Mouse (Mus musculus) megakaryocyte-erythroid progenitor cell, adult 5-6 weeks (primary cell): ENCODE measurements at regions not wholly inside any gene's neighbourhood (a gene's known extent, or its start where the extent isn't known, plus 50 kb on each side); places are given as distances from the start of the nearest gene placed in this dataset.

Experiments used
- ATAC-seq: replicated peaks from 2 replicates; pipeline ENCODE4 v1.8.0; 2016; ENCODE audit warnings: mild to moderate bottlenecking, inconsistent platforms; ENCODE audit not compliant: severe bottlenecking, poor library complexity, low FRiP score, low TSS enrichment

DNA sequence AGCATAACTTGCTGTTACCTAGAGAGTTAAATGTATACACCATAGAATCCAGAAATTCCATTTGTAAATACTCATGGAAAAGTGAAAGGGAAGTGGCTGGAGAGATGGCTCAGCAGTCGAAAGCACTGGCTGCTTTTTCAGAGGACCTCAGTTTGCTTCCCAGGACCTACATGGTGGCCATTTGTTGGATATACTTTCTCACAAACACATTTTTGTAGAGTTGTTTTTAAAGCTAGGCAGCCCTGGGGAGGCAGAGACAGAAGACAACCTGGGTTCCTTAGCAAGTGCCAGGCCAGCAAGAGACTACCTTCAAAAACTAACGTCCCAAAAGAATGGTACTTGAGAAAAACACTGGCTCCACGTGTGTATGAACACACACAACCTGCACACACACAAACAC lies 124.0 kb upstream of the Gm15217 start:
- ATAC-seq: no peak

DNA sequence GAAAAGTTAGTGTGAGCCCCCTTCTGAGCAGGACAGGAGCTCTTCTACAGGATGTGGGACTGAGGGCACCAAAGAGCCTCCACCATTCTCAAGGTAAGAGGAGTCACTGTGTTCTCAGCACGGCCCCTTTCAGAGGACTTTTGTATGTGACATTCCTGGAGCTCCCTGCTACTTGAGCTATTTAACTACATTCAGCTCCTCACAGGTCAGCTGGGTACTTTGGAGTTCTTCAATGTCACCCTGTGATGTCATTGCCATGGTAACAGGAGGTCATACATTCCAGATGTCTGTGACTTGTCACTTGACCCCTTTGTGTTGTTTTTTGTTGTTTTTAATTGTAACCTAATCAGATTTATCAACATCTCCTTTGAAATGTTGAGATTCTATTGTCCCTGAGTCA lies 122.9 kb upstream of the Gm15217 start:
- ATAC-seq: no peak

DNA sequence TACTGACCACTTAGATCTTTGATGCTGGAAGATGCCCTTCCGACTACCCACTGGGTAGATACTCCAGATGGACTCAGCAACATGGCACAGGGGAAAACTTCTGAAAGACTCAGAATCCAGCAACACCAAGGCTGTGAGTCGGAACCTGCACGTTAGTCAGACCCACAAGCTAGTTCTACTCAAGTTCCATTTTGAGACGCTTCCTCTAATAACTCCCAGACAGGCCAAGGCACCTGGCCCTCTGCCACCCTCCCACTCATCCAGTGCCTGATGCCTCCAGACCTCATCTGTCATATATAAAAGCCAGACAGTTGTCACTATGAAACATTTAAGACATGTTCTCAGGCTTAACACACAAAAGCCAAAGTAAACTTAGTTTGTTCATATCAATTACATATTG lies 121.9 kb upstream of the Gm15217 start:
- ATAC-seq: no peak

GRCm38 (mm10) chr14:46258551-46258950 lies 120.7 kb upstream of the Gm15217 start:
- ATAC-seq: no peak

- no peak for ATAC-seq
Measured at GRCm38 (mm10) chr14:46260291-46260980, 118.8 kb upstream of the Gm15217 start.

DNA sequence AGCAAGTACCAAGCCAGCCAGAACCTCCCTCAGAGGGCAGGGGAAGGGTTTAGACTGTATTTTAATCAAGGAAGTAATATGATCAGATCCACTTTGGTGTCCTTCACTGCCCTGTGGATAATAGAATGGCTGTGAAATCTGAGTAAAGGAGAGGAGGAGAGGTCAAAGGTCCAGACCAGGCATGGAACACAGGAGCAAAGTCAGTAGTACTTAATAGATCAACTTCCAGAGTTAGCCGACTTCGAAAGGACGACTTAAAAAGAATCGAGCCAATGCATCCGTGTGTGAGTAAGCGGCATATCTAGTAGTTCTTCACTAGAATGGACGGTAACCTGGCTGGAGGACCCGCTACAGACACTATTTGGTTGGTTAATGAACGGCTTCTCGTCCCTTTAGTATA lies 103.8 kb upstream of the Gm15217 start:
- no peak for ATAC-seq

DNA sequence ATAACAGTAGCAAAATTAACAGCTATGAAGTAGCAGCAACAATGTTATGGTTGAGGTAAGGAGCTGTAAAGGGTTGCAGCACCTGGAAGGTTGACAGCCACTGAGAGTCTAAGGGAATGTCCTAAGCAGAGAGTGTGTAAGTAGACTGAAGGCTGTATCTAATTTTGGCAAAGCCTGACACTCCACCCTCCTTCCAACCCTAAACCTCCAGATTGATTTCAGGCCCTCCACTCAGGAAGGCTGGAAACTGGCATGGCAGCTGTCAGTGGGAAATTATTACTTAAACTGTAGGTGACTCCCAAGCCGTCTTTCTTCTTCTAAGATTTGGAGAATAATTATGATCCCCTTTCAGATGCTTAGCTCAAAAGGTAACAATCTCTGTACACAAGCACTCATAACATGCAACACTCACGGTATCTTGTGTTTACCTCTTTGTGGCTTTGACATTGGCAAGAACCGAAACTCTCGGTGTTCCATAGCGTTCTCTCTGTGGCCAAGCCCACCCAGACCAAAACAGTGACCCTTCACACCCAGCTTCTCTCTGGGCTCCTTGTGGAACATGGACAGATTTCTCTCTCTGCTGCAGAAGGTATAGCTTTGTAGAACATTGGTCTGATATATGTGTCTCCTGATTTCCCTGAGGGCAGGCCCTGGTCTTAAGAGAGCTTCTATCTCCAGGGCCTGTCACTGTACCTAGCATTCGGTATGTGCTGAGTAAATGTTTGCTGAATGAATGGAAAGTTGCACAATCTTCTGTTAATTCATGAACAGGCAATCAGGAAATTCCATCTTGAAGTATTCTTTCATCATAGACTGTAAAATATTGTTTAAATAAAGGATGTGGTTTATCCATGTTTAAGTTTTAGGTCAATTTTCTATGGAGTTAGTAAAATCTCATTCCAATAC lies 102.0 kb upstream of the Gm15217 start:
- ATAC-seq: no peak

GRCm38 (mm10) chr14:46277832-46278611 lies 101.2 kb upstream of the Gm15217 start:
- no peak for ATAC-seq

- ATAC-seq: no peak
Measured at GRCm38 (mm10) chr14:46292398-46292797, 86.8 kb upstream of the Gm15217 start.

DNA sequence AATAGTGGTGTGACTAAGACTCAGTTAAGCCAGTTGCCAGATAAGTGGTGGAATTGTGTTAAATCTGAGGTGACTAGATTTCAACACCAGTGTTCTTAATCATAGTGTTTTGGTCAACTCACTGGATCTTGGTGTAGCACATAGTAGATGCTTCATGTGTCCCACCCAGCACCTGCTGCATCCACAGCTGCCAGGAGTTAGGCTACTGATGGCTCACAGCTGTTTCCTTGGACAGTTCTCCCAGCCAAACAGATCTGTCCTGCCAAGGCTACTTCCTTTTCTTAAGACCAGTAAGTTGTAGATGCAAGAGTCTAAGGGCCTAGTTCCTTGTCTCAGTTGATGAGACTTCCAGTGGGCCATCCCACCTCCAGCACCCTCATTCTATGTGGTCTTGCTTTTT lies 82.9 kb upstream of the Gm15217 start:
- ATAC-seq: no peak

- ATAC-seq: no peak
Measured at GRCm38 (mm10) chr14:46300546-46300945, 78.7 kb upstream of the Gm15217 start.

DNA sequence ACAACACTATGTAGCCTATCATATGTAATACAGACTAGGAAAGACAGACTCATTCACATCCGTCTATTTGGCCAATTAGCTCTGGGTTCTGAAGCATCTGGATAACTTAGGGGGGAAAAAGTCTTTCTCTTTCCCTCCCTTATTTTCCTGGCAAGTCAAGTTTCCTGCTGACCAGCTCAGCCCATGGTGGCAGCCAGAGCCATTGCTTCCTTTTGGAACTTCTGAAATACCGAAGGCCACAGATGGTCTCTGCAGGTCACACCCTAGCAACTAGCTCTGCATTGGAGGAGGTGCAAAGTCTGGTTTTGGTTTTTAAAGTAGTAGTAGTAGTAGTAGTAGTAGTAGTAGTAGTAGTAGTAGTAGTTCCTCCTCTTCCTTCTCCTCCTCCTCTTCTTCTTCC lies 76.6 kb upstream of the Gm15217 start:
- no peak for ATAC-seq

DNA sequence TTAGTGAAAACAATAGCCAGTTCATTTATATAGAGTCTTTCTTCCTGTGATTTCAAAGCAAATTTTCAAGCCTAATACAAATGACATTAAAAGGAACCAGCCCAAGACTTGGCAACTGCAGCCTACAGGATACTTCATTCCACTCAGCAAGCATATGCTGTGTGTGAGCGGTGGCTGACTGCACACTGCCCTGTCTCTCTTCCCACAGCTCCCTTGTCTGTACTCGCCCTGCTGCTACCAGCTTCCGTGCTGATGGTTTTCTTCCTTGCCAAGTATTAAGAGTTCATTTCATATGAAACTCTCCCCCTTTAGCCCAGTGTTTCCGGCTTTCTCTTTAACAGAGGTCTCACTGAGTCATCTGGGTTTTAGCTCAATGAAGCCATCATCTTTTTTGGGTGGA lies 73.9 kb upstream of the Gm15217 start:
- ATAC-seq: no peak

- ATAC-seq: no peak
Measured at GRCm38 (mm10) chr14:46313064-46313463, 66.2 kb upstream of the Gm15217 start.

- no peak for ATAC-seq
Measured at GRCm38 (mm10) chr14:46316521-46316920, 62.7 kb upstream of the Gm15217 start.

GRCm38 (mm10) chr14:46317406-46318045 lies 61.7 kb upstream of the Gm15217 start:
- no peak for ATAC-seq

GRCm38 (mm10) chr14:46328064-46328463 lies 51.1 kb upstream of the Gm15217 start:
- ATAC-seq: no peak
